Mouse (Mus musculus) gastrocnemius, adult 8-10 months (tissue): Measurements from ENCODE around the gene Col15a1. TPM values are rescaled to one million over a fixed set of nuclear protein-coding genes. Genes with fewer than 3 reads are reported as not detected.
A peak's percentile ranks its signal among the peaks of the same experiment; 100 is the strongest.

Source experiments
- DNase-seq, 2 experiments: peaks; one replicate each; pipeline ENCODE4 v3.0.0; 2022; ENCODE audit warnings: low spot score in 2 of 2
- total RNA-seq, 4 experiments: library from RNA; stranded (reverse); gene quantifications; 2 replicates each; pipeline ENCODE4 v1.2.4; 2022

The Col15a1 gene
- total RNA-seq, 4 experiments from 2014 or later, result 9.7 to 30.8 (median 14.9) TPM

DNA sequence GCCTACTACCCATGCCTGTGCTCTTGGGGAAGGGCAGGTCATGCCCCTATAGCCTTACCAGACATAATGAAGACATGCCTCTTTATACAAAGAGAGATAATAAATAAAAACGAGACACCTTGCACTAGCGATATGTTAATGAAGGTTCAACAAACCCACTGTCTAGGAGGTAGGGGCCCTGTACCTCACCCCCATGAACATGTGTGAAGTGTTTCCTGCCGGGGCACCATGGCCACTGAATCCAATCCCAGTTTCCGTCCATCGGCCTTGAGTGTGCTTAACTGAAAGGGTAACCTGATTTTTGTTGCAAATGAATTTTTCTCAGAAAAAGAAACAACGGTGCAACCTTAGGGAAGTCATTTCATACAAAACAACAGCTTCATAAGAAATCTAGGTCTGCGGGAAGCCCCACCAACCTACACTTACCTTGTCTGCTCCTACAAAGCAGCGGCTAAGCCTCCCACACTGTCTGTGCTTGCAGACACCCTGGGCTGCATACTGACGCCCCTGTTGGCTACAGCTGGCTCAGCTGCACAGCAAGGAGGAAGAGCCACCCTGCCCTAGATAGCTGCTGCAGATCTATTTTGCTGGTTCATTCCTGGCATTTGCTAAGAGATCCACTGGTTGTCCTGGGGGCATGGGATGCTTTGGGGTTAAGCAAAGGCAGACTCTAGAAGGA is 64.6 kb downstream of the Col15a1 start:
- DNase-seq, result no peak

DNA sequence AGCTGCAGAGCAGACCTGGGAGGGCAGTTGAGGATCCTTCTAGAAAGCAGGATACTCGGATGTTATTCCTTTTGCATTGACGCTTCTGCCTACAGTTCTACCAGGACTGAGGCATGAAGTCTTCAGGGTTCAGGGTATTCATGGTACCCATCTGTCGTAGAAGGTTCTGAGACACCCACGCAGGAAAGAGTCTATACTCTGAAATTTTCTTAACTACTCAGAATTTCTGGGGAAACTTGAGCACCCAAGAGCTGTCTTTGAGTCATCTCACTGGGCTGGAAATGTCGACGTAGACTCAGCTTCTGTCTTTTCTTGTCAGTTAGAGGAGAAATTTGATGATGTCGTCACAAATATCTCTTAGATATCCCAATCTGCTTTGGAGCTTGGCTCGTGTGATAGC is 65.8 kb downstream of the Col15a1 start:
- DNase-seq, result no peak

DNA sequence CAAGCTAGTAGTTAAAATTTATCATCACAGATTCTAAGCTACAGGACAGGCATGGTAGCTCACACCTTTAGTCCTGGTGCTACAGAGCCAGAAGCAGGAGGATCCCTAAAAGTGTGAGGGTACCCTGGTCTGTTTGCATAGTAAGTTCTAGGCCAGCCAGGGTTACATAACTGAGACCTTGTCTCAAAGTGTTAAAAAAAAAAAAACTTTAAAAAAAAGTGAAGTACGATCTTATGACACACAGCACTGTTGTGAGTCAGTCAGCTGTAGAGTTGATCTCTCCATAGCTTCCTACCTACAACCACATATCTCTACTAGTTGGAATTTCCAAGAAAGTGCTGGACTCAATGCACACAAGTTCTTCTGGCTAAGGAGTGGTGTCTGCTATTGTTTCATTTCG is 67.0 kb downstream of the Col15a1 start:
- no peak for DNase-seq

DNA sequence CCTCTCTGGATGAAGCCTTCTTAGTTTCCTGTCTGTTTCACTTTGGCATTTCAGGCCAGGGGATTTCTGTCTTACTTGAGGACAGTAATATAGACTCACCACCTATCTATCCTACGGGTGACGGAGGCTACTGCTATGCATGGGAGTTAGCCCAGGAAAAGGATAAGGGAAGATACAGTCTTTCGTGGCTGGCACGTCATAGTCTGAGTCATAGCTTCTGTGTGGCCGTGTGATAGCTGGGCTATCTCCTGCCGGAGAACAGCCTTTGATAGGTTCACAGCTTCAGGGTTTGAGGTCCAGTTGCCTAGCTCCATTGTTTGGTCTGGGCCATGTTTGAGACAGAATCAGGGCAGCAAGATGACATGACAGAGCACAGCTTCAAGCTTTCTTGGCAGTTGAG is 70.4 kb downstream of the Col15a1 start:
- DNase-seq, result no peak

DNA sequence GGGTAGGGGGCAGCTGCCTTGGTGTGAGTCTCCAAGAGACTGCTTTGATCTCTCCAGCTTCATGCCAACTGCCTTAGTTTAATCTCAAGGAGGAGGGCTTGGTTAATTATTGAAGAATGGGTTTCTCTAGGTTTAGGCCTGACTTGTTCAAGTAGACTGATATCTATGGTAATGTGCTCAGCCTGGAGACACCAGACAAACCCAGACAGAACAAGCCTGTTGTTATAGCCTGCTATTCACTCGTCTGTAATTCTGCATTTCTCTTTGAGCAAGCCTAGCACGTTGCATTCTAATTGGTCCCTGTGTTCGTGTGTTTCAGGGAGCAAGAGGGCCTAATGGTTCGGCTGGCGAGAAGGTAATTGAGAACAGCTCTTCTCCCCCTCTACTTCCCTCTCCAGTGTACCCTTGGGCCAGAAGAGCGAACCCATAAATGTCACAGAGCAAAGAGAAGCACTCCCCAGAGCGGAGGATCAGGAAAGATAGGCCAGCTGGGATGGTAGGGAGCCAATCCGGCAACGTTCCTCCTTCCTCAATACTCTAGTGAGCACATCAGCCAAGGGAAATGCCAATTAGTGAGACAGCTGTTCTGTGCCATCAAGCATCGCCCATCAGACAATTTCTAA is 71.2 kb downstream of the Col15a1 start:
- no peak for DNase-seq

DNA sequence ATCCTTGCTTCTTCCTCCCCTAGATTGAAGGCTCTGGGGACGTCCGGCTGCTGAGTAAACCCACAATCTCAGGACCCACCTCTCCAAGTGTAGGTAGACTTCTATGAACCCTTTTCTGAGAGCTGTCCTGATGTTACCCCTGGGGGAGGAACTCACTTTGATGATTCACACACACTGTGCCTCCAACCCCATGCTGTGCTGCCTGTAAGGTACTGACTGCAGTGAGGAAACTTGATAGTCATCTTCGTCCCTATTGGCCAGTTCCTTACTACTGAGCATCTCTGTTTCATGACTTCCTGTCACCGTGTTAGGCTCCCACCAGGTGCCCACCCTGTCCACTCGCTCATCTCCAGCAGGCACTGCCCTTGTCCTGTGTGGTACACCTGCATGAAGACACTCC is 72.2 kb downstream of the Col15a1 start:
- no peak for DNase-seq

DNA sequence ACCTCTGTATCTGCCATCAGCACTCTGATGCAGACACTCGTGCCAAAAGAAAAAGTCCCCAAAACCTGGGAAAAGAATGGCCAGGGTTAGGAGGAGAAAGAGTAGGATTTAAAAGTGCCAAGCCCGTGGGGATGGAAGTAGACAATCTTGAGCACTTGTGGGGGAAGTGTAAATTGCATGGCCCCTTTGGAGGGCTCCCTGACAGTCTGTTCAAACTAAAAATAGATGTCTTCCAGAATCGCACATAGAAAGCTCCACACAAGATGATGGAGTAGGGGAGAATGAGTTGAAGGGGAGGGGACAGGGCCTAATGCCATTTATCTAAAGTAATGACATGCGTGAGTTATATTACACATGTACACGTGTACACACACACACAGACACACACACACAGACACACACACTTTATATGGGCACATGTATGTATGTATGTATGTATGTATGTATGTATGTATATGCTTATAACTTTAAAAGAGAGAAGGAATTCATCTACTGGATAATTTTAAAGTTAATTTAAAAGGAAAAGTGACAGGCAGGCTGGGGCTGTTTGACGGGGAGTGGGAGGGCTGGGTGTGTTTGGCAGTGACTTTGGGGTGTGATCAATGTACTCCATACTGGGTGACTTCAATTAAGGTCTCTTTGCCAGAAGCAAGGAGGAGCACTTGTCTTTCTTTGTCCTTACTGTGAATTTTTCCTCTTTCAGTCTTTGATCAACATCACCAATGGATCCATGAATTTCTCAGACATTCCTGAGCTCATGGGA is 74.1 kb downstream of the Col15a1 start:
- DNase-seq, result no peak

DNA sequence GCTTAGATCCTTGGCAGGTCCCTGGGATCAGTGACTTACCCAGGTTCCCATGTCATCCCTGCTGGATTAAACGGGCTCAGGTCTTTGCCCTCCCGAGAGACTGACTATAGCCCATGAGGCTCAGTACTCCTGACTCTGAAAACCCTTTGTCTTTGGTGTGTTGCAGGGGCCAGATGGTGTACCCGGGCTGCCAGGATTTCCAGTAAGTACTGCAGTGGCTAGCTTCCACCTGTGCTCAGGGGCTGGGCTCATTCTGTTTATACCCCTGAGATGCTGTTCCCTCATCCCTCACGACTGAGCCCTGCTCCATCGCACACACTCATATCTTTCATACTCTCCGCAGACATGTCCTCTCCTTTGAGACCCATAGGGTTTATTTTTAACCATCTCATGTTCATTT is 76.3 kb downstream of the Col15a1 start:
- DNase-seq, result no peak

DNA sequence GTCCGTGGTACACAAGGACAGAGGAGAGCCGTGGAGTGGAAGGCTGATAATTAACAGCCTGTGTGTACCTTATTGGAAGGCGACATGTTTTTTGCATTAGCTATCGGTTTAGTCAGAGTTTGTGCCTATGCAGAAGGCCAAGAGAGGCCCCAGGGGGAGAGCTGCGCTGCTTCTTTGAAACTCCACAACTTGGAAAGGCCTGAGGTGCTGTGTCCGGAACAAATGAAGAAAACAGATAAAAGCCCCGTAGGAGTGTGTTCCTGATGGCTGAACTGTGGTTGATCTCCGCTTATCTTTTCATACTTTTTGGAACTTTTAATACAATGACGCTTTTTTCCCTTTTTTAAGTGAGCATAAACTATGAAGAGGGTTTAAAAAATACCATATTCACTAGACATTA is 76.9 kb downstream of the Col15a1 start:
- no peak for DNase-seq

DNA sequence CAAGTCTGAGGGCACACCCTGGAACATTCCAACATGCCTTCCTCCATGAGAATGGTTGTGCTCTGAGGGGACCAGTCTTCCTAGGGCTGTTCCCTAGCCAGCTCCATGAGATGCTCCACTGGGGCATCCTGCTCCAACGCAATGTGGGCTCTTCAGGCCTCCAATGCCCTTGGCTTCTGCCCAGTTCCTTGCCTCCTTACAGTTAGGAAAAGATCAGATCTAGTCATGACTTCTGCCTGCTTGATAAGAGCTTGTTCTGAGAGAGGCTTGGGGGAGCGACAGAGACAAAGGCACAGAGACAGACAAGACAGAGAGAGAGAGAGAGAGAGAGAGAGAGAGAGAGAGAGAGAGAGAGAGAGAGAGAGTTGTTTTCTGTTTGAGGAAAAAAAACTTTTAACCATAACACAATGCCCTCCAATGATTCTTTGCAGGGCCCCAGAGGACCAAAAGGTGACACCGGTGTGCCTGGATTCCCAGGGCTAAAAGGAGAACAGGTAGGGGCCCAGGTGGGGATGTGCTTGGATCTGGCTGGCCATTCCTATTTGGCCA is 78.7 kb downstream of the Col15a1 start:
- DNase-seq, result no peak

DNA sequence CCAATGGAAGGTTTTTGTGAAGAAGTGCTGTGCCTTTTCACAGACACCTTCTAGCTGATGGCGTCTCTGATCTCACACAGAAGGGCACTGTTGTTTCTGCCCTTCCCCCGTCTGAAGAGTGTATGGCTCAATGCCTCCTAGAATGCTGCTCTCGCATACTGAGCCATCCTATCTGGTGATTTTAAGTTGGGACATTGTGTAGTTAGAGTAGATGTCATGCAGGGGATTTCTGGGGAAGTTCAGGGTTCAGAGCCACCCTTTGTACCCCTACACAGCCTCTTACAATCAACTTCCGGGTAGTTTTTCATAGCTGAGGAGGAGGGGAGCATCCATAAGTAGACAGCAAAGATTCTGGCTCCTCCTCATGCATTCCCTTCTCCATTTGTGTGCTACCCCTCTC is 79.5 kb downstream of the Col15a1 start:
- DNase-seq, result no peak

DNA sequence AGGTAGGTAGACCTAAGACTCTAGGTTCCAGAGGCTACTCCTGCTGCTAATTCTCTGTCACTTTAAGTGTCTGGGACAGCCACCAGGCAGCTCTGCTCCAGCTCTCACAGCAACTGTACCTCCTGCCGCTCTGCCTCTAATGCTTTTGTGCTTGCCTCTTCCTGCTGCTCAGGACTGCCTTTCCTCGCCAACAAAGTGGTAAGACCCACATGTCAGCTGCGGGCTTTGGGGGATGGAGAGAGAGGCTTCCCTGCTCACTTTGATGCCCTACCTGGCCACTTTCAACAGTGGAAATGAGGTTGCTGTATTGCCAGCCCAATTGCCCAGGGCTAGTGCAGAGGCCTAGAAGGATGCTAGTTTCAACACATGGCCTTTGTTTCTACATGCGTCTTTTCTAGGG is 80.3 kb downstream of the Col15a1 start:
- no peak for DNase-seq

DNA sequence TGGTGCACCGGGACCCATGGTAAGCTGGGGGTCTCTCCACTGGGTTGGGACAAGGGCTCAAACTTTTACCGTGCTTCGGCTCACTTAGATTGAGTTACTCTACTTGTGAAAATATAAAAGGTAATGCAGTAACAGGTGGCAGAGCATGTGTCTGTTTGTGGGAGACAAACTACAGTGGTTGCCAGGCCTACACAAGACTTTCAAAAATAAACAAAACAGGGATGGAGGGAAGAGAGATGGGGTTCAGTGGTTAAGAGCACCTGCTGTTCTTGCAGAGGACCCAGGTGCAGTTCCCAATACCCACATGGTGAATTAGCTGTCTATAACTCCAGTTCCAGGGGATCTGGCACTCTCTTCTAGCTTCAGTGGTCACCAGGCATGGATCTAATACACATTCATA is 81.6 kb downstream of the Col15a1 start:
- DNase-seq, result no peak

DNA sequence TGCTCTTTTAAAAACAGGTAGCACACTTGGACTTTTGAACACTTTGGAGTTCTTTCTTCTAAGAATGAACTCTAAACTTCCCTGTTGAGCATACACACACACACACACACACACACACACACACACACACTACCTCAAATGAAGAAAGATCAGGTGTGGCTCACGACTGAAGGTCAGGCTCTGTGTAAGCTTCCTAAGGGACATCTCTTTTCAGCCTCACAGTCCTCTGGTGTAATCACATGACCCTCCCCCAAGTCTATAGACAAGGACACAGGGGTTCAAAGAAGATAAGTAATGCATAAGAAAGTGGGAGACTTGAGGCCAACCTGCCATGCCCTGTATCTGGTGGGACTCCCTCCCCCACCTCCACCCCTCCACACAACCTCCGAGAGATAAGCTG is 82.5 kb downstream of the Col15a1 start:
- DNase-seq, result no peak

DNA sequence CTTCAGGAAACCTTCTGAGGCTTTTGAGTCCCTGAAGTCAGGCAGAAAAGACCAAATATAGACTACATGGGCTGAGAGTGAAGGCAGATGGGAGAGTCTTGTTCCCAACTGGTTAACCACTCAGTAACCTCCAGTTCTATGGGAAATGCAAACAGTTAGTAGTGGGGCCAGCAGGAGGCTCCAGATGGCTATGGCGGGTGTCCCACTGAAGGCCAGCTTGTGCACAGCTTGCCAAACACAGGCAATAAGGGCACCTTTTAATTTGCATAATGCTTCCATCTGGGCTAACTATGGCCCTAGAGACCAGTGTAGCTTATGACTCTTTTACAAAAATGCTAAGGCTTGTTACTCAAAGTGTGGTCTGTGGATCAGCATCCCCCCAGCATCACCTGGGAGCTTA is 83.1 kb downstream of the Col15a1 start:
- DNase-seq, result no peak

DNA sequence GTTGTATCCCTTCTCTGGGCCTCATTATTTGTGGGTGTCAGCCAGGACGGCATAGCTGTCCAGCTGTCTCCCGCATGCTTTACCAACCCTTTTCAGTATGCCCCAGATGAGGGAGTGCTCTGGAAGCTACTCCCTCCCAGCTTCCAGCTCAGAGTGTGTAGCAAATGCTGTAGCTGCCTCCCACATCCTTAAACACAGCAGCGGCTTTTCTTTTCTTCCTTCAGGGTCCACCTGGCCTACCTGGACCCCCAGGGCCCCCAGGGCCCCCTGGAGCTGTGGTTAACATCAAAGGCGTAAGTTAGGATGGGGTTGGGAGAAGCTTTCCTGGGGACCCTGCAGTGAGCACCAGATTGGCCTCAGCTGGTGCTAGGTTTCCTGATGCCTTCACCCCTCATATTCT is 85.0 kb downstream of the Col15a1 start:
- no peak for DNase-seq

DNA sequence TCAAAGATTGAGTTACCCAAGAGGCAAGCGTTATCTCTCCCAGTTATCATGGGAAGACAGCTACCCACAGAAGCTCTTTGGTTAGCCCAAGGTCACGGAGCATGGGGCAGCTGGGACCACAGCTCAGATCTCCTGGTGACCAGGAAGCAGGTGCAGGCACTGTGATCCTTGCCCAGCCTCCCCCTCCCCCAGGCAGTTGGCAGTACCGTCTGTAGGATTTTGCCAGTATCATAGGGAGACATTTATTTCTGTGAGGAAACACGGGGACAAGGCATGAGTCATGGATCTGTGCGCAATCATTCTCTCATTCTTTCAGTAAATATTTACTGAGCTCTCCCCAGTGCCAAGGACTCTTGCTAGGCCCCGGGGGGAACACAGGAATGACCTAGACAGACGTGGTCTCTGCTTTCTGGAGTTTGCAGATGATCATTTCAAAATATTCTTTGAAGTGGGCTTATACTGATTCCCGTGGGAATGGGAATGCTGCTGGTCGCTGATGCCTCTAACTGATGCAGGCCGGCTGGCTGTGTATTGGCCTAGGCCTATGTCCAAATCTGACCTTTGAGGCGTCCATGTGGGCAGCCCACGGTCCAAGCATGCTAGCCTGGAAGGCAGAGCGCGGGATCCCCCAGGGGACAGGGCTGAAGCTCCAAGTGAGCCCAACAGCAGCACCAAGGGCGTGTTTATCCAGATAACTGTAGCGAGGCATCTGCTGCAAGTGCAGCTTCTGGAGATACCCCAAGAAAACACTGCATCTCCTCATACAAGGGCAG is 86.0 kb downstream of the Col15a1 start:
- DNase-seq, result peak; percentile 85 to 88

DNA sequence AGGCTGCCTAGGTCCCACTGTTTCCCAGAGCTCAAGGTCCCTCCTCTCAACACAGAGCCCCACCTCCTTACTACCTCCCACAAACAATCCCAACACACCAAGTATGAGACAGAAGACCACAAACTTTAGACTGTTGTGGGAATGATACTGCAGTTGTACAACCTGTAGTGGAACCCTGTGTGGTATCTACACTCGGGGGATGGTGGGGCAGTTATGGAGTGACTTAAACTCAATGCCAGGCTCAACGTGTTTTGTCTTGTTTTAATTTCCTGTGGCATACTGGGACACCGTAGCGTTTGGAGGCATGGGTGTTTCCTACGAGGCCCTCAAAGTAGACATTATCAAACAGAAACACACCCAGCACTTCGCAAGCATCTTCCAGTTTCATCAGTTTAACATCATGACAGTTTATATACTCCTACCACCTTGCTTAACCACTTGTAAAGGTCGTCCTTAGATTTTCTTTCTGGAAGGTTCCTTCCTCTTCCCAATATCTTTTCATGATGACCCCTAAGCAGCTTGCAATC is 86.6 kb downstream of the Col15a1 start:
- DNase-seq, result no peak

DNA sequence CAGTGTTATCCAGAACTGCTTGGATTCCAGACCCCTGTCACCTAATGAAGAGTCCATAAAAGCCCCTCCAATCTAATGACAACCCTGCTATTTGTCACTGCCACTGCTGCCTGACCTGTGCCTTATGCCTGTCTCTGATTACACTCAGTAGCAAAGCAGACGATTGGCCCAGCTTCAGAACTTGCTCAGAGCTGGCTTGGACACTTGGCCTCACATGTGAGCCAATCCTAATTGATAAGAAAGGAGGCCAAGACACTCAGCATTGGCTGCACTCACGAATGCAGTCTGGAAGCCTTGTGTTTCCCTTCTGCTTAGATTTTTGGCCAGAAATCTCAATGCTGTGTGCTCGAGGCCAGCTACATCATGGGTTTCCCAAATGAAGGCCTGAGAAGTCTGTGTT is 87.6 kb downstream of the Col15a1 start:
- DNase-seq, result peak; percentile 43 to 59

DNA sequence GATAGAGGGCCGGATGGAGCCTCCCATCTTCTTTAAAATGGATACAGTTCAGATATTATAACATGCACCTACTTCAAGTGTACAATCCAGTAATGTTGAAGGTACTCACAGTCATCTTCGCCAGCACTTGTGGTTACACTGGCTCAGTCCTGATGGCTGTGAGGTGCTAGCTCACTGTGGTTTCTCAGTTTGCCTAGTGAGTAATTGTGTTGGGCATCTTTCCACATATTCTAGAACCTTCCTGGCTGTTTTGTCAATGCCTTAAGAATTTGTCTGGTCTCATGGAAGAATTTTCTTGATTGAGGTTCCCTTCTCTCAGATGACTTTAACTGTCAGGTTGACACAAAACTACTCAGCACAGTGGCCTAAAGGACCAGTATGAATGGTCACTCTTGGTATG is 92.7 kb downstream of the Col15a1 start:
- no peak for DNase-seq

DNA sequence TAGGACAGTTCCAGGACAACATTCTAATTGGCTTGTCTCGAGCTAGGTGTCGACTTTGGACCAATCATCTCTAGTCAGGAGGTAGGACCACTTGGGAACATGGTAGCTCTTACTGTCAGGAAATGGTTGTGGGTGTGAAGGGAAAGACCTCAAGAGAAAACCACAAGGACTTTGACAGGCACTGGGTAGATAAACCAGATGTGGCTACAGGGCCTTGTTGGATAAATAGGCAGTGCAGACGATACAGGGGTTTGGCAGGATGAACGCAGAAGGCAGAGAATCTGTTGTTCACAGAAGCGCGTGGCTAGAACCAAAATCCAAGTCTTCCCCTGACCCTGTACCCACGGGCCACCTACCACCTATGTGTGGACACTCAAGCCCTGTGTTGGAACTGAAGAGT is 94.6 kb downstream of the Col15a1 start:
- no peak for DNase-seq
